Mouse (Mus musculus): ENCODE results near the gene Shf. TPM values are rescaled to one million over a fixed set of nuclear protein-coding genes. Genes with fewer than 3 reads are reported as not detected.

Gene Shf
- polyA plus RNA-seq, 1 experiment from 2014 or later, result 2.0 TPM

DNA sequence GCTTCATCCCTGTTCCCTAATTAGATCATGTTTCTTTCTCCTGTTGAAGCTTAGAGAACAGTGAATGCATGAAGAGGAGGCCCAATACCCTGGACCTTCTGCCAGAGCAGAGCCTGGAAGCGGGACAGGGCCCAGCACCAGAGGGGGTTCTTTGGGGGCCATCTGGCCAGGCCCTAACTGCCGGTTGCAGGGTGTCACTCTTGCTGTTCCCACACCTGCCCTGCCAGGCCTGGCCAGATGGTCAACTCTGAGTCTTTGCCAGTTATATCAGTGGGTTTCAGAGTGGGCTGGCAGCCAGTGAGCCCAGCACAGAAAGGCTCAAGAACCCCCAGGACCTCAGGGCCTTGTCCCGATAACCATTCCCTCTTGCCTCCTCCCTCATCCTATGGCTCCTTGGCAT lies 2.9 kb downstream of the Shf start:
- Histone ChIP-seq H3K4me3 (ENCODE audit: low read depth, low read length) (no peak overlapping the region), H3K36me3 (ENCODE audit: control insufficient read depth, insufficient read depth) (no peaks in the 10 kb centered on the region), H3K27ac (ENCODE audit: low read depth, low read length) (no peak overlapping the region), H3K27me3 (replicated peaks; ENCODE audit: control insufficient read depth, insufficient read depth, low read length) (no peaks in the 10 kb centered on the region), H3K9me3 (ENCODE audit: control insufficient read depth) (no peaks in the 10 kb centered on the region), H3K4me1 (replicated peaks; ENCODE audit: control insufficient read depth, insufficient read depth, low read length) (0 out of 2 replicates have a peak, but pooled peaks cover 4% of the 10 kb centered on the region), H3K4me2 (replicated peaks; ENCODE audit: low read depth) (no peak overlapping the region), H3K9ac (ENCODE audit: low read depth, low read length) (no peak overlapping the region)
- no peak for ATAC-seq
- 78% methylated on average over 3 of the region's 3 CpGs for WGBS
- TF ChIP-seq CTCF (IDR thresholded peaks at IDR 0.05; ENCODE audit: low read depth), result no peak

DNA sequence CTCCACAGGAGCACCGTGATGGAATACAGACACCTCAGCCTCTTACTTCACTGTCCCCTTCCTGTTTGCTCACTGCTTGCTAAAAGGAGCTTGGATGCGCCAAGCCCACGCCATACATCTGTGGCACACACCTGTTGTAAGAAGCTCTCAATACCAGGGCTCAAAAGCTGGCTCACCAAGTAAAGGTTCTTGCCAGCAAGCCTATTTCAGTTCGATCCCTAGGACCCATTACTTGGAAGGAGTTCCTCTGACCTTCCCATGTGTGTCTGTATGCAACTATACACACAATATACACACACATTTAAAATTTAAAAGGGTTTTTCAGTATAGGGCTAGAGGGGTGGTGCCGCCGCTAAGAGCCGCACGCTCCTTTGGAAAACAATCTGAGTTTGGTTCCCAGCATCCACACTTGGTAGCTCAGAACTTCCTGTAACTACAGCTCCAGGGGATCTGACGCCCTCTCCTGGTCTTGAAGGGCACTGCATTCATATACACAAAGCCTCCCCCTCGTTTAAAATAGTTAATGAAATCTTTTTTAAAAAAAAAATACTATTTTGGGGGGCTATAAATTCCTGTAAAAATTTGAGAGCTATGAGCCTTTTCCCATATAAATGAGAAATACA lies 3.6 kb downstream of the Shf start:
- WGBS, result 88% methylated on average over 10 of the region's 10 CpGs
- Histone ChIP-seq H3K4me1 (replicated peaks; ENCODE audit: control insufficient read depth, insufficient read depth, low read length) (0 out of 2 replicates have a peak, but pooled peaks cover 4% of the 10 kb centered on the region), H3K27me3 (replicated peaks; ENCODE audit: control insufficient read depth, insufficient read depth, low read length) (no peaks in the 10 kb centered on the region), H3K9me3 (ENCODE audit: control insufficient read depth) (no peaks in the 10 kb centered on the region), H3K27ac (ENCODE audit: low read depth, low read length) (no peak overlapping the region), H3K4me3 (ENCODE audit: low read depth, low read length) (no peak overlapping the region), H3K9ac (ENCODE audit: low read depth, low read length) (no peak overlapping the region), H3K4me2 (replicated peaks; ENCODE audit: low read depth) (no peak overlapping the region), H3K36me3 (ENCODE audit: control insufficient read depth, insufficient read depth) (no peaks in the 10 kb centered on the region)
- ATAC-seq, result no peak
- TF ChIP-seq CTCF (IDR thresholded peaks at IDR 0.05; ENCODE audit: low read depth), result peak; percentile 52

- Histone ChIP-seq H3K9ac (ENCODE audit: low read depth, low read length) (no peak overlapping the region), H3K4me1 (replicated peaks; ENCODE audit: control insufficient read depth, insufficient read depth, low read length) (0 out of 2 replicates have a peak, but pooled peaks cover 4% of the 10 kb centered on the region), H3K9me3 (ENCODE audit: control insufficient read depth) (no peaks in the 10 kb centered on the region), H3K27ac (ENCODE audit: low read depth, low read length) (no peak overlapping the region), H3K27me3 (replicated peaks; ENCODE audit: control insufficient read depth, insufficient read depth, low read length) (no peaks in the 10 kb centered on the region), H3K4me3 (ENCODE audit: low read depth, low read length) (no peak overlapping the region), H3K4me2 (replicated peaks; ENCODE audit: low read depth) (no peak overlapping the region), H3K36me3 (ENCODE audit: control insufficient read depth, insufficient read depth) (peaks cover 5% of the 10 kb centered on the region; the same call in 1 of the 2 replicates)
- ATAC-seq, result no peak
- no peak for TF ChIP-seq CTCF (IDR thresholded peaks at IDR 0.05; ENCODE audit: low read depth)
- WGBS, result 86% methylated on average over 3 of the region's 3 CpGs
Observed at GRCm38 (mm10) chr2:122364352-122364944, 4.5 kb downstream of the Shf start.

- WGBS, result 91% methylated on average over 13 of the region's 13 CpGs
- peak; percentile 36 for TF ChIP-seq CTCF (IDR thresholded peaks at IDR 0.05; ENCODE audit: low read depth)
- Histone ChIP-seq H3K9ac (ENCODE audit: low read depth, low read length) (no peak overlapping the region), H3K4me1 (replicated peaks; ENCODE audit: control insufficient read depth, insufficient read depth, low read length) (0 out of 2 replicates have a peak, but pooled peaks cover 4% of the 10 kb centered on the region), H3K4me2 (replicated peaks; ENCODE audit: low read depth) (no peak overlapping the region), H3K27ac (ENCODE audit: low read depth, low read length) (no peak overlapping the region), H3K27me3 (replicated peaks; ENCODE audit: control insufficient read depth, insufficient read depth, low read length) (no peaks in the 10 kb centered on the region), H3K9me3 (ENCODE audit: control insufficient read depth) (no peaks in the 10 kb centered on the region), H3K36me3 (ENCODE audit: control insufficient read depth, insufficient read depth) (peaks cover 10% of the 10 kb centered on the region; the same call in 1 of the 2 replicates), H3K4me3 (ENCODE audit: low read depth, low read length) (no peak overlapping the region)
- ATAC-seq, result no peak
Observed at GRCm38 (mm10) chr2:122362622-122363523, 6.1 kb downstream of the Shf start.

- Histone ChIP-seq H3K9me3 (ENCODE audit: control insufficient read depth) (no peaks in the 10 kb centered on the region), H3K4me2 (replicated peaks; ENCODE audit: low read depth) (no peak overlapping the region), H3K4me1 (replicated peaks; ENCODE audit: control insufficient read depth, insufficient read depth, low read length) (no peaks in the 10 kb centered on the region), H3K27ac (ENCODE audit: low read depth, low read length) (no peak overlapping the region), H3K4me3 (ENCODE audit: low read depth, low read length) (no peak overlapping the region), H3K9ac (ENCODE audit: low read depth, low read length) (no peak overlapping the region), H3K27me3 (replicated peaks; ENCODE audit: control insufficient read depth, insufficient read depth, low read length) (no peaks in the 10 kb centered on the region), H3K36me3 (ENCODE audit: control insufficient read depth, insufficient read depth) (peaks cover 10% of the 10 kb centered on the region; the same call in 1 of the 2 replicates)
- 57% methylated on average over 10 of the region's 10 CpGs for WGBS
- no peak for TF ChIP-seq CTCF (IDR thresholded peaks at IDR 0.05; ENCODE audit: low read depth)
- ATAC-seq, result peak; percentile 35; the same call in 1 of the 2 replicates
Observed at GRCm38 (mm10) chr2:122361868-122362621, 6.9 kb downstream of the Shf start.
